Mouse (Mus musculus): Measurements from ENCODE around the gene Tbl1x.
A peak's percentile ranks its signal among the peaks of the same experiment; 100 is the strongest.
"Not testable (repeated sequence)": the region's sequence is repeated elsewhere in the genome, so short reads cannot be mapped to it uniquely, and the experiment has no call there.

Tbl1x gene

DNA sequence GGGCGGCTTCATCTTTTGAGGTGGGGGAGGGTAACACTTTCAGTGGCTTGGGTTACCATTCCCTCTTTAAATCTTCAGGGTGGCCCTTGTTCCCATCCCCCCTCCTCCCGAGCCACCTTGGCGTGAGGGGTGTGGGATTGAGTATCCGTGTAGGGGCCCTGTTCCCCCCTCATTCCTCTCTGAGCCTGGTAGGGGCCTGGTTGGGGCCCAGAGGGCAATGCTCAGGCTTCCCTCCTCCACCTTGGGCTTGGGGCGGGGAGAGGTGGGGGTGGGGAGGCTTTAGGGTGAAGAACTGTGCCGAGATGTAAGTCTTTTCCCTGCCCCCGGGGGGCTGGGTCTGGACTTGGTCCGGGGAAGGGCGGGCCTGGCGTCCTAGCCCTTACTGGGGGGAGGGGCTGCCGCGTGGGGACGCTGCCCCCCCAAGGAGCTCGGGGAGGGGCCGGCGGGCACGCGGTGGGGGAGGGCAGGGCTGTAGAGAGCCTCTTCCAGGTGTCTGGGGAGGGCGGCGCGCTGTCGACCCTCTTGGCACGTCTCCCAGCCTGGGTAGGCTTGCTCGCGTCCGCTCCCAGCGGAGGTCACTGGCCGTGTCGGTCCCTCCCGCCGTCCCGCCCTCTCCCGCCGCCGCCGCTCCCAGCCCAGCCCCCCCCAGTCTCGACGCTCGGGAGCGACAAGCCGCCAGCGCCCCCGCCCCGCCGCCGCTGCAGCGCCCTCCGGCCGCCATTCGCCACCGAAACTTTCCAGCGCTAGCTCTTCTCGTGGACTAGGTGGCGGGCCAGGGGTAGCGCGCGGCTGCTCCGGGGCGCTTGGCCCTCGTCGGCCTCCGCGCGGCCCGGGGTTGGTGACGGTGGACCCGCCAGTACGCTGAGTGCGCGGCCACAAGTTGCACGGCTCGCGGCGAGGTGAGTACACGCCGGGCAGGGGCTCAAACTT lies at the start of gene Tbl1x:
Gene Tbl1x, plus strand, starts transcription at position 643 of the 930 bp plus-strand sequence.
- DNase-seq (ENCODE audit: low read depth, low spot score), result no peak

DNA sequence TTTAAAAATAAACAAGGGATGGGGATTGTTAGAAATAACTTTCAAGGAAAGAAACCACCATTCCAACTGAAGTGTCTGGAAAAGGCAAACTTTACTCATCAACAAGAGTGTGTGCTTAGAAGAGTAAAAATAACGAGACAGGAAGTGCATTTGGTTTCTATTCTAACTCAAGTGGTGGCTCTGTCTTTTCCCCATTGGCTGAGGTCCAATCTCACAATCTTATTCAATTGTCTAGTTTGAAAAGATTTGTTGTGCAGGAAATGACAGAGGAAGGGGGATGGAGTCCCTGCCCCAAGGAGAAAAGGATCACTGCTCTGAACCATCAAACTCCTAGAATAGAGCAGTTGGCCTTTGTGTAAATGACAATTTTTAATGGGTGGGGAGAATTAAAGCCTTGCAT lies 41.6 kb upstream of the Tbl1x start:
- DNase-seq (ENCODE audit: low read depth, low spot score), result no peak

DNA sequence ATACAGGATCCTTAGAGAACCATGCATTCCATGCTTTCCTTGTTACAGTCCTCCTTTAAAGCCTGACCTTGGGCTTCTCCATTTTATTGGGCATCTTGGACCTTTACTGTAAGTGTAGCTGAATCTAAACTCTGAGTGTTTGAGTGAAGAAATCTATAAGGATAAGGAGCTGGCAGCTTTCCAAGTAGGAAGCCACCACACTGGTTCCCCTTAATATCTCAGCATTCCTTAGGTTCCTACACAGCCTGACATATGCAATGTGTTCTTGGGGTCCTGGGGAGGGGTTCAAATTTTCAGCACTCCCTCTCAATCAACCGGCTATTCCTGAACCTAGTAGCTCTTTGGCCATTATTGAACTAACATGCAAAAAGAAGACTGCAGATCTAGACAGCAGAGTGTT lies 38.0 kb upstream of the Tbl1x start:
- no peak for DNase-seq (ENCODE audit: low read depth, low spot score)

DNA sequence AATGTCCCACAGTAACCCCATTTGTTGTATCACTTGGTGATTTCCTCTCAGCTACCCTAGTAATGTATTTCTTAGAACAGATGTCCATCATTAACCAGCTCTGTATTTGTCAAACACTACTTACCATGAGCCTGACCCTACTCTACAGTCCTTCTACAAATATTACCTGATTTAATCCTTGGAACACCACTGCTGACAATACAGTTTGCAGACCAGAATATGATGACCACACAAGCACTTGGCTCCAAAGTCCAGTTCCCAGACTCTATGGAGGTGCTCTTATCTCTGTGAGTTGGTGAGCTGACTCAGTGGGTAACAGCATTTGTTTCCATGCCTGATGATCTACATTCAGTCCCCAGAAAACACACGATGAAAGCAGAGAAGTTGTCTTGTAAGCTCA lies 37.3 kb upstream of the Tbl1x start:
- DNase-seq (ENCODE audit: low read depth, low spot score), result no peak

DNA sequence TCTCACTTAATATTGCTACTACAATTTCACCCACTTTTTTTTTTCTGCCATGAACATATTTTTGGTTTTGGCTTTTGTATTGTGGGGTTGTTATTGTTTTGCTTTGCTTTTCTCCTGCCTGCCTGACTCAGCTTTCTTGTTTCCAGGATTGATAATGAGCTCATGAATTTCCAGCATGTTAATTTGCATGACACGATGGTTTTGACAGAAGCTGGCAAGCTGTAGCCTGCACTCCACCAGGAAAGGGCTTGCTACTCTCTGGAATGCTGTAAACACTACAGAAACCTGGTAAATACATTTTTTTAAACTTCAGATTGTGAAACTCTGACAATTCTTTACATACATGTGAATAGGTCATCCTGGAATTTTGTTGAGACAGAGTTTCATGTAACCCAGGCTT lies 36.3 kb upstream of the Tbl1x start:
- DNase-seq (ENCODE audit: low read depth, low spot score), result no peak

DNA sequence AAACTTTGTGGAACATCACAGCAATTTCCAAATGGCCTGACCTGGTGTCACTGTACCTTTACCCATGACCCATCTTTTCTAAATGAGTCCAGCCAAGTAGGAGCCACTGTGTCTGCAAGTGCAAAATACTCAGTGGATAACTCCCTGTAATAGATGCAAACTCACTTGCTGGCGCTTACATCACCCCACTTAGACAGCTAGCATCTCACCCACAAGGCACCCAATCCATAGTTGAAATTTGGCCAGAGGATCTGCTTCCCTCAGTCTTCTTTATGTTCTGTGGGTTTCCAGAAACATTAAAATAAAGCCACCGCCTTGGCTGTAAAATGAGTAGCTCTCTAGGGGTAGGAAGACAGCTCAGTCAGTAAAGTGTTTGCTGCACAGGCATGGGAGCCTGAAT lies 33.3 kb upstream of the Tbl1x start:
- peak; percentile 26 for DNase-seq (ENCODE audit: low read depth, low spot score)

DNA sequence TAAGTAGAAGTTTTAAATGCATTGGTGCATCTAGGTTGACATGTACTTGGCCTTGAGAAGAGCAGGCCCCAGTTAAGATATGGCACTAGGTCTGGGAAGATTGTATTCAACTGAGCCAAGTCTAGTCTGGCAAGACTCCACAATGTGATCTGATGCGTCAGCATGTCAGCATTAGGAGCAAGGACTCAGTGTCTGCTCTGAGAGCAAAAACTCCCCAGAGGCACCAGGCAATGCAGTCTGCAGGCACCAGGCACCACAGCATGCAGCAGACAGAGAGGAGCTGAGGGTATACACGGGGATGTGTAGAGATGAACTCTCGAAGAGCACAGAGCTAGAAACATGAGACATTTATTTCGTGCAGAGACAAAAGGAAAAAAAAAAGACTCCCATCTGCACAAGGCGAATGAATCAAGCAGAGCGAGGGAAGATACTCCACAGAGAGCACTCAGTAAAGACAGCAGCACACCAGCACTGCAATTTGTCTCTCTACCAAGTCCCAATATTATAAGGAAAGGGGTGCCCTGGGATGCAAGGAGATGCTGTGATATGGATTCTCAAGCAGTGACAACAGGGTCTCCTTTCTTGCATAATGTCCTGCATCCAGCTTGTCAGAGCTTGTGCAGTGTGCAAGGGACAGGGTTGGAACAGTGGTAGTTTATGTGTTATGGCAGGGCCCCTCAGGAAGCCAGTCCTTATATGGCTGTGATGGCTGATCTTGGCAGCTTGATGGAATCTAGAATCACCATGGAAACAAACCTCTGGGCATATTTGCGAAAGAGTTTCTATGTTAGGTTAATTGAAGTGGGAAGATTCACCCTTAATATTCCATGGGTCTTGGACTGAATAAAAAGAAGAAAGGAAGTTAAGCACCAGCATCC lies 22.7 kb upstream of the Tbl1x start:
- no peak for DNase-seq (ENCODE audit: low read depth, low spot score)

DNA sequence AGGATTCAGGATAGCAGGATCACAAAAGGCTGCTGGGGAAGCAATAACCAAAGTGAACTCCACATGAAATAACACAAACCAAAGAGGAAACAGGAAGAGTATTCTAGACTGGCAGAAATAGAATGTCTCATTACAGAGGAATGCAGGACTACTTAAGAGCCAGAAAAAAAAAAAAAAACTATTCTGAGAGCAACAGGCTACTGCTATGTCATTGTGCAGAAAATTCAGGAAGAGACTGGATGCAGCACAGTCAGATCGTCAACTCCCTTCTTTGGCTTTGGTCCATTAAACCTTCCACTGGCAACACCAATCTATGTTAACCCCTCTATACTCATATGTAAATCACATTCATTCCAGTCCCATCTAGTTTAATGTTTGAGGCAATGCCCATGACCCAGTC lies 20.7 kb upstream of the Tbl1x start:
- DNase-seq (ENCODE audit: low read depth, low spot score), result no peak

DNA sequence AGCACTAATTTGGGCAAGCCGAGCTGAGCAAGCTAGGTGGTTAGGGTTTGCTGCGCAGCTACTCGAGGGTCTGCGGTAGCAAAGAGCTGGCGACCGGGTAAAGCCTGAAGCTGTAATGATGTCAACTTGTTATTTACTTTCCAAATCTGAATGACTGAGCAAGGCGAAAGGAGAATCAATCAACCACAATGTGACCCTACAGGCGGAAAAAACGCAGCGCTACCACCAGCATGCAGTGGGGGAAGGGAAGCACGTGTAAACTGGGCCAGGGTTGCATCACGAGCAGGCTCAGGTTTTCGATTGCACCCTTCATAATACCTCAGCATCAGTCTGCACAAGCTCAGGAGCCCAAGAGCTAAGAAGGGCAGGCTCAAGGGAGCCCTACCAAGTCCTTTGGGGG lies 1.7 kb upstream of the Tbl1x start:
- DNase-seq (ENCODE audit: low read depth, low spot score), result peak; percentile 81

DNA sequence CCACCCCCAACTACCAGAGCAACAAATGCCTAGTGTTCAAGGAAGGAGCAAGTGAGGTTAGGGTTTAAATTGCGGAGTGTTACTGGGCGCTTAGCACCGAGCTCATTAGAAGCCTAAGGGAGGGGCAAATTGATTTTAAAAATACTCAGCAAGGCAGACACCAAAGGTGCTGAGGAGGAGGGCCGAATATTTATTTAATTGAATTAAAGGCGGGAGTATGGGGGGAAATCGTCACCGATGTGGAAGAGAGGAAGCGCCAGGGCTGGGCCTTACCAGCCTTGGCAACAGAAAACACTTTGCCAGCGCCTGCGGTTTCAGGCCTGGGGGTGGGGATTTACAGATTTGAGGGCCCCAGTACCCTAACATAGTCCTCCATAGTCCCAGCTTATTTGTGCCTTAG lies 1.0 kb upstream of the Tbl1x start:
- DNase-seq (ENCODE audit: low read depth, low spot score), result peak; percentile 17

DNA sequence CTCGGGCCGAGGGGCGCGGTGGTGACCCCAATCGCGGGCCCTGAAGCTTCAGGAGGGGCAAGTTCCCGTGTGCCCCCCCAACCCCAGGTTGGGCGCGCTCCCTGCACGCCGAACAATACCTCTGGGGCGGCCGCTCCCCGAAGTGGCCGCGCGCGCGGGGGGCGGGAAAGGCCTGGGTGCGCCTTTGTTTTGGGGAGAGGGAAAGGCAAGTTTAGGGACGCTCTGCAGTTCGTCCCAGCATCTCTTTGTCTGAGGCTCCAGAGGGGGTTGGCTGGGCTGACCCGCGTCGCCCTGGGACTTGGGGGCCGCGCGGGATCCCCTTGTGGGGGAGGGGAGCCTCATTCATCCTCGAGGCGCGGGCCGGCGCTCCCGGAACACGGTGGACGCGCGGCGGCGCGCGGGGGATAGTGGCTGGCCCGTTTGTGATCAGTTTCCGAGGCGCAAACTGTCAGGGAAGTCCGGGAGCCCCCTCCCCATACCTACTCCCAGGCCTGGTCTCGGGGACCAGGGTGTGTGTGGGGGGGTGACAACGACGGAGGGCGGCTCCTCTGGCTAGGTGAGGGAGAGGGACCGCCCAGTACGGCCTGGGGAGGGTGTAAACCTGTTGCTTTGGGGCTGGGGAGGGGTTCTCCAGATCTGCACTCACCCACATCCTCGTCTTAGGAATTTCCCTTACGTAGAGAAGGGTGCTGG lies 634 bp downstream of the Tbl1x start:
- DNase-seq (ENCODE audit: low read depth, low spot score), result no peak

DNA sequence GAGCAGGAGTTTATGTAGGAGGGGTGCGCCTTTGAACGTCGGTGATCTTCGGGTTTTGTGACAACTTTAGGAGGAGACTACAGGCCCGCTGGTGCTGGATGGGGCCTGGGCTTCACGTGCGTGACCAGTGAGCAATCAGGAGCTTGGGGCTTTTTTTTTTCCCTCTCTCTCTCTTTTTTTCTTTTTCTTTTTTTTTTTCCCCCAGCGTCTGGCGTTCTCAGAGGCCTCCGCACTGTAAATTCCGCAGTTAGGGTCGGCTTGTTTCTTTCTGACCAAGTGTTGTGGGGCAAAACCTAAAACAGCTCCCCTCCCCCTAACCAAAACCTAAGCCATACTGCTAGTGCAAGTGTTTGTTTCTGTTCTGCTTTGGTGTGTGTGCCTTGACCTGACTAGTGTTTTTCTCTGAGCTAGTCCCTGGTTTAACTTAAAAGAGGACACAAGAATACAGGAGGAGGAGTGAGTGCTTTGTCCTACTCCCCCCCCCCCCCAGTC lies 1.2 kb downstream of the Tbl1x start:
- DNase-seq (ENCODE audit: low read depth, low spot score), result no peak

DNA sequence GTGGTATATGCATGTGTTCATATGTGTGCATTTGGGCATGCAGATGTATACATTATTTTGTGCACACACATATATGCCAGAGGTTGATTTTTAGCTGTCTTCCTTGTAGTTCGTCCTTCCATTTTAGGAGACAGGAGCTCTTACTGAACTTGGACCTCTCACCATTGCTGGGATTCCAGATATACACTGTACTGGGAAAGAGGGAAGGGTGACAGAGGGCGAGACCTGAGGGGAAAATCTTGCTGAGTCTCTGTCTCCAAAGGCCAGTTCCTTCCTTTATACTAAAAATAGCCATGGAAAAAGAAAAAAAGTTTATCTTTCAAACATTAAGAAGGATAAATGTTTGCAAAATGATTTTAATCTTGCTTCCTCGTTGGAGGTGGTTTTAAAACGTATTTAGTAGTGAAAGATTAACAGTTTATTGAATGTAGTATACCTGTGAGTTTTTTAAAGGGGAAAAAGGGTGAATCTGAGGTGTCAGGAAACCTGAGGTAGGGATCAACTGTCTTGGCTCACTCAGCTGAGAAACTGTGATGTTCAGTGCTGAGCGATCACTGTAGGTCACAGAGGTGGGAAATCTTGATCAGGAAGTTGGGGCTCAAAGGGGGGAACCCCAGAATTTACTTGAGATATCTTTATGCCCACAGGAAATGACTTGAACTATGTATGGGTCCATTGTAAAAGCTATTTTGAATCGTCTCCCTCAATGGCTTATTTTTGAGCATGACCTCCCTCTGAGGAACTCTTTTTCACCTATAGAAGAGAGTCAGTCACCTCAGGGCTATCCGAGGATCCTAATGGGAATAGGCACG lies 6.7 kb downstream of the Tbl1x start:
- DNase-seq (ENCODE audit: low read depth, low spot score), result no peak

DNA sequence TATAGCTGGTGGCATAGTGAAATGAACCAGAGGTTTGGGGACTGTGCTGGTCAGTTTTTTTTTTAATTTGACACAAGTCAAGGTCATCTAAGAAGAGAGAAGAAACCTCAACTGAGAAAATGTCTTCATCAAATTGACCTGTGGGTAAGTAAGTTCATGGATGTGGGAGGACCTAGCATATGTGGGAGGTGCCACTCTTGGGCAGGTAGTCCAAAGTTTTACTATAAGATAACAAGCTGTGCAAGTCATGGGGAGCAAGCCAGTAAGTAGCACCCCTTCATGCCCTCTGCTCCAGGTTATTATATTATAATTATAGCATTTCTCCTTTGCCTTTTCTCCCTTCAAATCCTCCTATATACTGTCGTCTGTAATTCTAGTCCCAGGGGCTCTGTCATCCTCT lies 8.1 kb downstream of the Tbl1x start:
- DNase-seq (ENCODE audit: low read depth, low spot score), result no peak

DNA sequence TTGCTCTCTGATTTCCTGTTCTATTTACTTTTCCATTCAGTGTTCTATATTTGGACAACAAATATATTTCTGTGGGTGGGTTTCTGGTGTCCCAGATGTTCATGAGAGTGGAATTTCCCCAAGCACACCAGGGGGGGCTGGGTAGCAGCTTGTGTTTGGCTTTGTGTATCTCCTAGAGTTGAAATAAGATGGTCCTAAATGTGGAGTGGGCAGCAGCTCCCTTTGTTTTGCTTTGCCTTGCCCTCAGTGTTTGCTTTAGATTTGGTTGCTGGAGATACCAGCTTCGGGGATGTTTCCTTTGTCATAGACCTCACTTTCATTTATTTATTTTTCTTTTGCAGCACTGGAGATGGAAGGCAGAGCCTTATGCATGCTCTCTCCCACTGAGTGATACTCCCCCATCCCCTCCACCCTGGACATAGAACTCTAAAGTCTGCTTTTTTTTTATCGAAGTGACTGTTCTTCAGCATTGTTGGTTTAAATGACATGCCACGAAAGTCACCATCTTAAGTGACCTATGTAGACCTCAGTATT lies 12.1 kb downstream of the Tbl1x start:
- no peak for DNase-seq (ENCODE audit: low read depth, low spot score)

DNA sequence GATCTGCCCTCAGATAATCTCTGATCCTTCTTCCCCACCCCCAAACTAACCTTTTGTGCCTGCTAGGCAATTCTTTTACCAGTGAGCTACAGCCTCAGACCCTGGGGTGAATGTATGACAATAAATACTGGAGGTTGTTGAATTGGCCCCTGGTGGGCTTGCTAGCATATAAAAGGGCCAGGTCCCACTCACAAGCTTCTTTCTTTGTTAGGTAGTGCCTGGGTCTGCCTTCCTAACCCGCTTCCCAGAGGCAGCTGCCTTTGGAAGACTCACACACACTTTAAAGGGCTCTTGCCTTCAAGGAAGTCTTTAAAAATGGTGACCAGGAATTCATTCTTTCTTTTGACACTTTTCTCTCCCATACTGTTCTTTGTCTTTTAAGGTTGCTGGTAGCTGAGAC lies 14.4 kb downstream of the Tbl1x start:
- DNase-seq (ENCODE audit: low read depth, low spot score), result no peak

DNA sequence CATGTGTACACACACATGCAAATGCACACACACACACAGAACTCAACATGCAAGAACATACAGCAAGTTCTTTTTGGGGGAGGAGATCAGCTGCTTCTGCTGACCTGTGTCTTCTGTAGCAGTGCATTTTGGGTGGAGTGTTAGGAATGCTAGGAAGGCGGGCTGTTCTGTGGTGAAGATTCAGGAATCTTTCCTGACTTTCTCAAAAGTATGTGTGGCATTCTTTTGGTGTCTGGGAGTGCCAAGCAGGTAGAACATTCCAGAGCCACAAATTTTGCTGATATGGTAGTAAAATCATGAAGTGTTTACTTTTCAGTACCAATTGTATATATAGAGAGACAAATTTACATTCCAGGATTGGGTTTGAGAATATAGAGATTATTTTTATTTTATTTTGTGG lies 17.6 kb downstream of the Tbl1x start:
- no peak for DNase-seq (ENCODE audit: low read depth, low spot score)

DNA sequence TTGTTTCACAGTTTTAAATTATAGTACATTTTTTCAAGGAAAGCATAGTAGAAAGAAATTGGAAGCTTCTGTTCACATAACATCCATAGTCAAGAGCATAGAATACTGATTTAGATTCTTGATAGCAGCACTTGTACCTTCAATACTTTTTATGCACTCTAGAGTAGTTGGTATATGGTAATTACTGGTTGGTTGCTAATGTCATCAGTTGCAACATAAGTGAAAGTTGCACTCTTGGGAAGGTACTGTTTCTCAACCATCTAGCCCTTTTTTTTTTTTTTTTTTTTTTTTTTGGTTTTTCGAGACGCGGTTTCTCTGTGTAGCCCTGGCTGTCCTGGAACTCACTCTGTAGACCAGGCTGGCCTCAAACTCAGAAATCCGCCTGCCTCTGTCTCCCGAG lies 20.2 kb downstream of the Tbl1x start:
- DNase-seq (ENCODE audit: low read depth, low spot score), result no peak

DNA sequence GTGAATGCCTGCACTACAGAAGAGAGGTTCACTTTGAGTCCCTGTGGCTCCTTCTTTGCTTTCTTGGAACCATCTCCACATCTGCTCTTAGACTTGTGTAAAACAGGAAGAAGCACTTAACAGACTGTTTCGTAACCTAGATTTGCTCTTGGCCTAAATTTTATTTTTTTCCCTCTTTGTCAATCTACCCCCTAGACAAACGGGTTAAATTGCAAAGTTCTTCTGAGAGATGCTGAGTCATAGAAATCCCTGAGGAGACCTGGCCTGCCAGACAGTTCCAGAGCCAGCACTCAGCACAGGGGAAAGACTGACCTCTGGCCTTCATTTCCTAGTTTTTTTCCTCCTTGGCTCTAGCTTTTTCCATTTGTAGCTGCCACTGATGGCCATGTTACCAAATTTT lies 23.1 kb downstream of the Tbl1x start:
- no peak for DNase-seq (ENCODE audit: low read depth, low spot score)

DNA sequence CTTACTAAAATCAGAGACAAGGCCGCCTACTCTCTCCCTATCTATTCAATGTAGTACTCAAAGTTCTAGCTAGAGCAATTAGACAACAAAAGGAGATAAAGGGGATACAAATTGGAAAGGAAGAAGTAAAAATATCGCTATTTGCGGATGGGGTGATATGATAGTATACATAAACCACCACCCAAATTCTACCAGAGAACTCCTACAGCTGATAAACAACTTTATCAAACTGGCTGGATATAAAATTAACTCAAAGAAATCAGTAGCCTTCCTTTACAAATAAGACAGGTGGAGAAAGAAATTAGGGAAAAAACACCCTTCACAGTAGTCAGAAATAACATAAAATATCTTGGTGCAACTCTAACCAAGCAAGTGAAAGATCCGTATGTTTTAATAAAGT lies 29.0 kb downstream of the Tbl1x start:
- not testable (repeated sequence) for DNase-seq (ENCODE audit: low read depth, low spot score)

DNA sequence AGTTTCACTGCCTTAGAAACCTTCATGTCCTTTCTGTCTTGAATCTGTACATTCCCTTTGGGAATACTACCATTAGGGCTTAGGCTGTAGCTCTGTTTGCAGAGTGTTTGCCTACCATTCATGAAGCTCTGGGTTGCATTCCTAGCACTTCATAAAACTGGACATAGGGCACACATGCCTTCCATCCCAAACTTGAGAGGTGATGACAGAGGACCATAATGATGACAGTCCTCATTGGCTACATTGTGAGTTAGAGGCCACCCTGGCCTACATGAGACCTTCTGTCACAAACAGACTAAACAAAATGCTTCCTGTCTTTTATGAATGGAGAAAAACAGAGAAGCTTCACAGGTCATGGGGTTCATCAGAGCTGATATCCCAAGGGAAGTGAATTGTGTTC lies 33.2 kb downstream of the Tbl1x start:
- DNase-seq (ENCODE audit: low read depth, low spot score), result no peak

Measured in telencephalon, adult 2 months (tissue).